Mouse (Mus musculus) lung, embryonic 15.5 days (tissue): ENCODE measurements at regions not wholly inside any gene's neighbourhood (a gene's known extent, or its start where the extent isn't known, plus 50 kb on each side); places are given as distances from the start of the nearest gene placed in this dataset.

ENCODE experiments used
- ATAC-seq: fragments of 200-750 bp; cut with Nextera tagmentation; 2 replicates; pipeline ENCODE4 v1.8.0; 2017; ENCODE audit warnings: moderate number of reproducible peaks, borderline replicate concordance; ENCODE audit not compliant: low FRiP score, low TSS enrichment; ENCODE audit errors: extremely low read depth
- H3K27ac ChIP-seq: fragments of 300-500 bp; sonication (generic); 2 replicates; pipeline ENCODE4 v1.5.1; 2015; ENCODE audit warnings: moderate library complexity, mild to moderate bottlenecking, inconsistent platforms
- H3K27me3 ChIP-seq: fragments of 300-500 bp; sonication (generic); 2 replicates; pipeline ENCODE4 v1.6.1; 2015; ENCODE audit warnings: inconsistent platforms
- H3K36me3 ChIP-seq: fragments of 300-500 bp; sonication (generic); 2 replicates; pipeline ENCODE4 v1.6.1; 2015; ENCODE audit warnings: inconsistent platforms
- H3K4me1 ChIP-seq: fragments of 300-500 bp; sonication (generic); 2 replicates; pipeline ENCODE4 v1.6.1; 2015; ENCODE audit warnings: inconsistent platforms
- H3K4me2 ChIP-seq: fragments of 300-500 bp; sonication (generic); 2 replicates; pipeline ENCODE4 v1.6.1; 2015; ENCODE audit warnings: inconsistent platforms, mild to moderate bottlenecking, moderate library complexity
- H3K4me3 ChIP-seq: fragments of 300-500 bp; sonication (generic); 2 replicates; pipeline ENCODE4 v1.5.1; 2015; ENCODE audit warnings: mild to moderate bottlenecking, inconsistent platforms
- H3K9ac ChIP-seq: fragments of 300-500 bp; sonication (generic); 2 replicates; pipeline ENCODE4 v1.6.1; 2015; ENCODE audit warnings: inconsistent platforms
- H3K9me3 ChIP-seq: fragments of 300-500 bp; sonication (generic); 2 replicates; pipeline ENCODE4 v1.6.1; 2016; ENCODE audit warnings: inconsistent platforms
- WGBS: fragments of 180-500 bp; shearing (Covaris S2); methylation state at CpG from one replicate; pipeline ENCODE4 v1.1.7; 2015; 5-methylcytosine and 5-hydroxymethylcytosine counted together

- no peaks in the 10 kb centered on the region for H3K36me3 ChIP-seq
- no peak for ATAC-seq
Measured at GRCm38 (mm10) chr5:85571967-85572366, 493.4 kb downstream of the Cenpc1 start.

DNA sequence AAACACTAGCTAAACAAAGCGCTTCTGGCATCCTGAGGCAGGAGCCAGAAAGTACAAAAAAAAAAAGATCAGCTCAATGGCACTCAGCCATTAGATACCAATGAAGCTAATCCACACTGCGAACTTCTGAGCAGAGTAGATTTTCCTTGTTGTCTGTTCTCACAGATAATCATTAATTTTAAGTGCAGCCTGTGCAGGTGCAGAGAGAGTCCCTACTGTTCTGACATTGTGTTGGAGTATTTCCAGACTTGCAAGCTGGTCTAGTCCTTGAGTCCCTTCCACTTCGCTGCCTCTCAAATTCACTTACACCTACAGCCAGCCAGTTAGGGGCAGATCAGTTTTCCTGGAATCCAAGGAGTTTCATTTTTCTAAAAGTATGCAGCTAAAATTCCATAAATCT, 494.0 kb downstream of the Cenpc1 start:
- H3K9ac ChIP-seq = no peak overlapping the region
- H3K4me1 ChIP-seq = no peaks in the 10 kb centered on the region
- H3K27ac ChIP-seq = no peak overlapping the region
- H3K9me3 ChIP-seq = no peaks in the 10 kb centered on the region
- no peaks in the 10 kb centered on the region for H3K36me3 ChIP-seq
- WGBS = 52% methylated on average over 3 of the region's 3 CpGs
- no peaks in the 10 kb centered on the region for H3K27me3 ChIP-seq
- H3K4me2 ChIP-seq = no peak overlapping the region
- no peak for ATAC-seq
- H3K4me3 ChIP-seq = no peak overlapping the region

More at GRCm38 (mm10) chr5:85571967-85572366, 493.4 kb downstream of the Cenpc1 start:
- Histone ChIP-seq H3K27ac (peak overlapping the region; percentile 33; the same call in 1 of the 2 replicates), H3K27me3 (no peaks in the 10 kb centered on the region), H3K4me3 (no peak overlapping the region), H3K4me2 (no peak overlapping the region), H3K4me1 (no peaks in the 10 kb centered on the region), H3K9ac (no peak overlapping the region), H3K9me3 (no peaks in the 10 kb centered on the region)
- 63% methylated on average over 4 of the region's 4 CpGs for WGBS

DNA sequence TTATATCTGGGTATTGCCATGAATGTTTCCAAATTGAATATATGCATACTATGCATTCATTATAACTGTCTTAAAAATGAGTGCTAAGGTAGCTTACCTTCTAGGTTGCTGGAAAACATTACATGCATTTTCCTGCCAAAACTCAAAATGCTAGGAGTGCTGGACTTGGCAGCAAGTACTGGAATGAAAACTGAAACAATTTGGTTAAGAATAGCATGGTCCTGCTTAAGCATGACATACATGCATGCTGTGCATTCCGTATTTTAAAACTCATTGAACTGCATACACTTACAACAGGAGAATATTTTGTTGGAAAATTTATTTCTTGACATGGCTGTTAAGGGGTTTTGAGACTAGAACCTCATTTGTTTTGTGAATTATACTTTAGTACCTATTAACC, 529.1 kb downstream of the Cenpc1 start:
- Histone ChIP-seq H3K36me3 (no peaks in the 10 kb centered on the region), H3K4me3 (no peak overlapping the region), H3K27ac (no peak overlapping the region), H3K9ac (no peak overlapping the region), H3K27me3 (no peaks in the 10 kb centered on the region), H3K4me2 (no peak overlapping the region), H3K9me3 (no peaks in the 10 kb centered on the region), H3K4me1 (no peaks in the 10 kb centered on the region)
- 65% methylated on average over 1 of the region's 1 CpGs for WGBS
- no peak for ATAC-seq

- no peak overlapping the region for H3K9ac ChIP-seq
- no peak for ATAC-seq
Measured at GRCm38 (mm10) chr5:85525385-85526194, 539.8 kb downstream of the Cenpc1 start.

GRCm38 (mm10) chr5:85505244-85505643, 560.1 kb downstream of the Cenpc1 start:
- no peaks in the 10 kb centered on the region for H3K4me1 ChIP-seq
- H3K9ac ChIP-seq = no peak overlapping the region
- no peaks in the 10 kb centered on the region for H3K36me3 ChIP-seq
- H3K27ac ChIP-seq = no peak overlapping the region
- H3K27me3 ChIP-seq = no peaks in the 10 kb centered on the region
- no peak for ATAC-seq
- 59% methylated on average over 1 of the region's 1 CpGs for WGBS
- no peaks in the 10 kb centered on the region for H3K9me3 ChIP-seq
- H3K4me3 ChIP-seq = no peak overlapping the region
- no peak overlapping the region for H3K4me2 ChIP-seq

More at GRCm38 (mm10) chr5:85525385-85526194, 539.8 kb downstream of the Cenpc1 start:
- WGBS = 80% methylated on average over 10 of the region's 10 CpGs
- no peaks in the 10 kb centered on the region for H3K27me3 ChIP-seq
- H3K4me2 ChIP-seq = no peak overlapping the region
- no peak overlapping the region for H3K4me3 ChIP-seq
- H3K9me3 ChIP-seq = no peaks in the 10 kb centered on the region
- H3K36me3 ChIP-seq = no peaks in the 10 kb centered on the region
- H3K4me1 ChIP-seq = no peaks in the 10 kb centered on the region
- no peak overlapping the region for H3K27ac ChIP-seq

GRCm38 (mm10) chr5:85497261-85497660, 568.1 kb downstream of the Cenpc1 start:
- Histone ChIP-seq H3K4me1 (no peaks in the 10 kb centered on the region), H3K4me2 (no peak overlapping the region), H3K4me3 (no peak overlapping the region), H3K9ac (no peak overlapping the region), H3K9me3 (no peaks in the 10 kb centered on the region), H3K27me3 (no peaks in the 10 kb centered on the region), H3K36me3 (no peaks in the 10 kb centered on the region), H3K27ac (no peak overlapping the region)
- no peak for ATAC-seq
- 64% methylated on average over 2 of the region's 2 CpGs for WGBS

DNA sequence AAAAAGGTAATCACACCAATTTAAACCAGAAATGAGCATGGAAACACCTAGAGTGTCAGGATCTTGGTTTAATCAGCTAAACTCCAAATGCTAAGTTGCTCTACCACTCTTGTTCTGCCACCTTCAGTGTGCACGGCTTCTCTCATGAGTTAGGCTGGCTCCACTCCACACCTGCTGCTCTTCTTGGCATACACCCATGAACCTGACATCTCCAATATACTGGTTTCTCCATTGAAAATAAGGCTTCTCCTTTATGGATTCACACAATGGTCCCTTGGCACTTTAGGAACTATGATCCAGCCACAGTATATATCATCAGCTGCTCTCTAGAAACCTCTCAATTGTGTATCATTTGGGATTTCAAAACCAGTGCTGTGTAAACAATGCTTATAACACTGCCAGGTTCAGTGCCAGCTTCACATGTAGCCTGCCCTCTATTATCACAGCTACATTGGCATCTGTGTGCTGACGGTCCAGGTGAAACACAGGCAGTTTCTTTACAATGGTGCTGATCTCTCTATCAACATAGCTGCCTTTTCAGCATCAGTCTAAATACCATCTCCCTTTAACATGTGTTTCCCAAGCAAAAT, 579.6 kb downstream of the Cenpc1 start:
- ATAC-seq = no peak
- Histone ChIP-seq H3K27ac (no peak overlapping the region), H3K4me2 (no peak overlapping the region), H3K4me1 (no peaks in the 10 kb centered on the region), H3K36me3 (no peaks in the 10 kb centered on the region), H3K9me3 (no peaks in the 10 kb centered on the region), H3K9ac (no peak overlapping the region), H3K27me3 (no peaks in the 10 kb centered on the region), H3K4me3 (no peak overlapping the region)
- WGBS = 79% methylated on average over 2 of the region's 2 CpGs

DNA sequence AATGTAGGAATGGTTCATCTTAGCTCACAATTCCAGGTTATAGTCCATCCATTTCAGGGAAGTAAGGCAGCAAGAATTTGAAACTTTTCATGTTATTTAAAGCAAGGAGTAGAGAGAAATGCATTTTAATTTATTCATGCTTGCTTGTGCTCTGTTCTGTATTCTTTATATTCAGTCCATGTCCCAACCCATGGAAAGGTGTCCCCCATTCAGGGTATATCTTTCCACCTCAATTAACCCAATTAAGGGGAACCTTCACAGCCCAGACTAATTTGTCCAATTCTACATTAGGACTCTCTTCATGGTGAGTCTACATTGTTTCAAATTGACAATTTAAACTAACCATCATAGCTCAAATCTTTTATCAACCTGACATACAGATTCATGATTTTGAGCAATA, 580.2 kb downstream of the Cenpc1 start:
- H3K9ac ChIP-seq = no peak overlapping the region
- H3K9me3 ChIP-seq = no peaks in the 10 kb centered on the region
- no peak overlapping the region for H3K4me2 ChIP-seq
- no peaks in the 10 kb centered on the region for H3K27me3 ChIP-seq
- no peak overlapping the region for H3K4me3 ChIP-seq
- no peaks in the 10 kb centered on the region for H3K36me3 ChIP-seq
- no peak for ATAC-seq
- no peaks in the 10 kb centered on the region for H3K4me1 ChIP-seq
- no peak overlapping the region for H3K27ac ChIP-seq

DNA sequence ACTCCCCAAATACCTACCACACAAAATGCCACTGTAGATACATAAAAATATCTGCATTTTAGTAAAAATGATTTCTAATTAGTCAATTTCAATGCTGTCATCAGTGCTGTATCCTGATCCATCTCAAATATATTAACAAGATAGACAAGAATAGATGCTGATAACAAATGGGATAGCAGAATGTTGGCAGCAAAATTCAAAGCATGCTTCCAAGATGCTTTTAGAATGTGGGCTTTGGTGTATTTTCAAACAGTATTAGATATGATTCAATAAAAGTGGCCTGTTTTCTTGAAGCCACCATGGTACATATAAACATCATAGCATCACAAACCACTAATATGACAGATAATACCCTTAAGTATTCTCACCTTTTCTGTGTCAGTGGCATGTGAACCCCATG, 597.6 kb downstream of the Cenpc1 start:
- Histone ChIP-seq H3K27ac (no peak overlapping the region), H3K4me2 (no peak overlapping the region), H3K4me1 (no peaks in the 10 kb centered on the region), H3K9ac (no peak overlapping the region), H3K27me3 (no peaks in the 10 kb centered on the region), H3K4me3 (no peak overlapping the region), H3K36me3 (no peaks in the 10 kb centered on the region), H3K9me3 (no peaks in the 10 kb centered on the region)
- no peak for ATAC-seq

- H3K36me3 ChIP-seq = no peaks in the 10 kb centered on the region
- ATAC-seq = no peak
- no peak overlapping the region for H3K4me2 ChIP-seq
- H3K4me3 ChIP-seq = no peak overlapping the region
- H3K9me3 ChIP-seq = no peaks in the 10 kb centered on the region
- no peak overlapping the region for H3K9ac ChIP-seq
- no peaks in the 10 kb centered on the region for H3K4me1 ChIP-seq
- H3K27me3 ChIP-seq = no peaks in the 10 kb centered on the region
- 90% methylated on average over 3 of the region's 3 CpGs for WGBS
- H3K27ac ChIP-seq = no peak overlapping the region
Measured at GRCm38 (mm10) chr5:85467151-85467550, 598.2 kb downstream of the Cenpc1 start.
